Mouse (Mus musculus): ENCODE measurements around the gene Chn2.
"Not testable (repeated sequence)": the region's sequence is repeated elsewhere in the genome, so short reads cannot be mapped to it uniquely, and the experiment has no call there.

Gene Chn2

GRCm38 (mm10) chr6:54161246-54161645 lies 121.9 kb downstream of the Chn2 start:
- DNase-seq = no peak

- peak; percentile 82 for DNase-seq
Observed at GRCm38 (mm10) chr6:54162321-54162720, 123.0 kb downstream of the Chn2 start.

DNA sequence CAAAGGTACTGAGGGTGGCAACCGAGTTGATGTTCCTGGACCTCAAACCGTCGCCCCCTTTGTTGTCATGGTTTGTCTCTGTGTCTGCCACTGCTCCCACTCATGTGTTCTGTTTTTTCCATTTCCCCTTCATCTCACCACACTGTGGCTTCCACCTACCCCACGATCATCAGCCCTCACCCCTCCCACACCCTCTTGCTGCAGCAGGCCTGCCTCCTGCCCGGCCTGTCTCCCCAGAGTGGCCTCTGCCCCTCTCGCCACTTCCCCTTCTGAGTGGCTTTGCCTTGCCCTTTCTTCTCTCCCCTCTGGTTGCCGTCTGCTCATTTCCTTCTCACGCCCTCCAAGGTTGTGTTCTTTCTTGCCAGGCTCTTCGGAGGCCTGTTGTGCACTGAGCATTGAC lies 123.4 kb downstream of the Chn2 start:
- DNase-seq = no peak

- DNase-seq = no peak
Observed at GRCm38 (mm10) chr6:54163702-54164101, 124.3 kb downstream of the Chn2 start.

DNA sequence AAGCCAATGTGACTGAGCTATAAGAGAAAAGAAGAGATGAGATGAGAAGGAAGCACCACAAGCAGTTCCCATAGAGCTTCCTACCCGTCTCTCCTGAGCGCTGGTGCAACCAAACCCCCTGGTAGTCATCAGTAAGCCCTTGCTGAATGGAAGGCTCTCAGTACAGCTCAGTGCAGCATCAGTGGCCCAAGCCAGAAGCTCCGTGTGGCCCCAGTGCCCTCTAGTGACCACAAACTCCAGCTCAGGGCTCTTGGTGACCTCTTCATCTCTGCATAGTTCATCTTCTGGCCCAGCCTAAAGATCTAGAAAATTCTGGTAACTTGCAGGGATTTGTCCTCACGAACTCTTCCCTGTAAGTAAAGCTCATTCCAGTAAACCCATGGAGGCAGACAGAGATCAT lies 125.4 kb downstream of the Chn2 start:
- DNase-seq = peak; percentile 77

GRCm38 (mm10) chr6:54165246-54165645 lies 125.9 kb downstream of the Chn2 start:
- no peak for DNase-seq

DNA sequence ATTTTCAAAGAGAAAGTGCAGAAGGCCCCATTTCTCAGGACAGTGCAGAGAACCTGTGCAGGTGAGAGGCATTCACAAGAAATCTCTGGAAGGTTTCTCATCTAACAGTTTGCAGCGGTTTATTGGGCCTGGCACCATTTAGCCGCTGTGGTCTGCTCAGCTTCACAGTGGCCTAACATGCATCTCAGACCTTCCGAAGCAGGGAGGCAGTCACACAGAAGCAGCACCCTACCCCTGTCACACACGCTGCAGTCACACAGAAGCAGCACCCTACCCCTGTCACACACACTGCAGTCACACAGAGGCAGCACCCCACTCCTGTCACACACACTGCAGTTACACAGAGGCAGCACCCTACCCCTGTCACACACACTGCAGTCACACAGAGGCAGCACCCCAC lies 126.5 kb downstream of the Chn2 start:
- DNase-seq = no peak

DNA sequence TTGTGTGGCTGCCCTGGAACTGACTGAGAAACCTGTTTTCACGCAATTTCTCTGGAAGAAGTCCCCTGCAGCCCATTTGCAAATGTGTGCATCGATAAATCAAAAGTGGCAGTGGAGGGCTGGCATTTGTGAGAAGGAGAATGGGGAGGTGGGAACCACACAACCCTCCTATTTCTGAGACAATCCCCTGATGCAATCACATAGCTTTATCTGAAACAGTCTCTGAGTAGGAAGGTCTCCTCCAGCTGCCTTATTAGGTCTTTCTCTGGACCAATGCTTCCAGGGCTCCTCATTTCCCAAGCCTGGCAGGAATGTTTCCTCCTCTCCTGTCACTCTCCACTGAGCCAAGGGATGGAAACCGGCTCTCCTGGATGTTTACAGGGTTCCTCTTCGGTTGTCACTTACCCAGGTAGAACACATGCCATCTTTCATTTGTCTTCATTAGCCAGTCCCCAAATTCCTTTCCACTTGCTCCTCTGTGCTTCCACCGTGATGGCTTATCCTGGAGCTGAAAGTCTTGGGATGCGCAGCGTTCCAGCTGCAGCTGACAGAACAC lies 127.7 kb downstream of the Chn2 start:
- DNase-seq = no peak

DNA sequence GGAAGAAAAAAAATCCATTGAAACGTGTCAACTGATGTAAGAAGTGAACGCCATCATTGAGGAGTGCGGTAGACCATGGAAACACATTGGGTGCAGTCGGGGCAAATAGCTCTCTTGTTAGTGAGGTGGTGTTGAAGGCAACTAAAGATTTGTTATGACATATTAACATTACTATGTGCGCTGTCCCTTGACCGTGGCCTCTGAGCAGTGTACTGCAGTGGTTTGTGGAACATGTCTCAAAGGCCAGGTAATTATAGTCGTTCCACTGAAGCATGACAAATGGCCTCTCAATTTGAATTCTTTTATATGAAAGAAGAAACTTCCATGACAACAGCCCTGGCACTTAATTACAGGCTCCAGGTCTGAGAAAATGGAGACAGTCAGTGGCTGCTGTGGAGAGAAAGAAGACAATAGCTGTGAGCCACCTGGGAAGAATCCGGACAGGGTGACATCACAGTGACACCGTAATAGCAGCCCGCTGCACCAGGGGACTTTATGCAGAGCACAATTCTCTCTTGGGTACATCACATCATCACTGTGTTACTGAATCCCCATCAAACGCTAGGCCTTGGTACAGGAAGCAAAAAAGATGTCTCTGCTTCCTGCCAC lies 131.0 kb downstream of the Chn2 start:
- DNase-seq = no peak

- no peak for DNase-seq
Observed at GRCm38 (mm10) chr6:54171385-54171784, 132.0 kb downstream of the Chn2 start.

DNA sequence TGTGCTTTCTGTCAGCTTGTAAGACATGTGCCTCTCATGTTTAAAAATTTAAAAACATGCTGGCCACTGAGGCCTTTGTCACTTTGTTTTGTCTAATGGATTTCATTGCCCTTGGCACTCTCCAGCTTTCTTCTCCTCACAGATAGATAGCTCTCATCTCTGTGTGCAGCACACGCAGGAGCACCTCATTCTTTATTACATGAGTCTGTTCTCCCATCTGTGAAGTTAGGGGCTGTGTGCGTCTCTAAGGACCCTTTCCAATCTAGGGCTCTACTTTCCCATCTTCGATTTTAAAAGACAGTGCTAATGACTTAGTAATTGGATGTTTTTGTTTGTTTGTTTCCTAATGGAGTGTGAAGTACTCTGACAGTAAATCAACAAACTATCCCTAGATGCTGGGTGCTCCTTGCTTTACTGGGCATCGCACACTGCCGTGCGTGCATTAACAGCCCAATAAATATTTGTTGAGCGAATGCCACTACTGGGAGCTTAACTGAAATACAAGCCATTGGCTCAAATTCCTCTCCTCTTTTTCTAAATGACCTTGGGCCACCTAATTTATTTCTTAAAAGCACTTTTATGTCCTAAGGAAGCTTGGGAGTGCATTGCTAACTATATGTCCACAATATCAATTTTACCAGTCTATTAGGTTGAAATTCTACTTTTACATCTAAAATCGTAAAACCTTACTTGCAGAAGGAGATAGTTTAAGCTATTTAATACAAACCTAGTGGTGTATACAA lies 136.3 kb downstream of the Chn2 start:
- no peak for DNase-seq

DNA sequence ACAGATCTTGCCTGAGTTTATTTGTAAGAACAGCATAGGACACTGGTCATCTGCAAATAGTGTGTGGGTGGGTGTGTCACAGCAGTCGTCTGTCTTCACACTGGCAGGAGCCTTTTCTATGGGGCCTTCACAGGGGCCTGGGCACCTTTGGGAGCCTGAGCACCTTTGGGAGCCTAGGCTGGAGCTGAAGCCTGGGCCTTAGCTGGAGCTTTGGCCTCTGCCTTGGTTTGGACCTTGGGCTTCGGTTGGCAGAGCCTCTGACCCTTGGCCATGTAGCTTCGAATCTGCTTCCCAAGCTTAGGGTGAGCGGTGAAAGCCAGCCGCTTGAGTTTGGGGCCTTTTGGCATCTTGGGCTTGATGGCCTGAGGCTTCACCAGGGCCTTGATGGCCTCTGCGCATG lies 137.7 kb downstream of the Chn2 start:
- not testable (repeated sequence) for DNase-seq

DNA sequence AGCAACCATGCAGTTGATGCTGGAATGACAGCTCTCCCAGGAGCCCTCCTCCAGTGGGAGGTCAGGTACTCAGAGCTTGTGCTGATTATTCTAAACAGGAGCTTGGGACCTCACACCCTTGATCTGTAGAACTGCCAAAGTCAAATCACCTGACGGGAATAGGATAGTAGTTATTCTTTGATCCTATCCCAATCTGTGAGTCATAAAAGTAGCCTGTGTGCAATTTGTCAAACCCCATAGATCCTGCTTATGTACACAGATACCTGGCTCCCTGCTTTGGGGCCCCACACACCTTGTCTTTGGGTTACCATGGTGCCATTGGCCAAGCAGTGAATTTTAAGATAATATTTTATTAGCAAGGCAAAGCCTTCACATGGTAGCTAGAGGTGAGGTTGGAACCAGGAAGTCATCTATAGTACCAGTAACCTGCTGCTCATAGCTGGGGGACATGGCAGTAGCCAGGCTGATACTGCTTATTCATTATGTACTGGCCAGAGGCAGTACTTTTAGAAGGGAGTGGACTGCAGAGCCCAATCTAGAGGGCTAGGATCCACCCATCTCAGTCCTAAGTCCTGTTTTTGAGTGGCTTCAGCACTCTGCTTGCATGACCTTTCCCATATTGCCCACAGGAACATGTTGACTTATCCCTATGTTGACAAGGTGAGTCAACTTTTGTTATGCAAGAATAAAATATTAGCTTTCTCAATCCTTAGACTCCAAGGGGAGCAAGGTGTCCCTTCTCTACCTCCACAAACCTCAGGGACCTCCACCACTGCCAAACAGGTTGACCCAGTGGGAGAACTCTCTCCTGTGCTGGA lies 139.9 kb downstream of the Chn2 start:
- no peak for DNase-seq

- DNase-seq = no peak
Observed at GRCm38 (mm10) chr6:54179874-54180212, 140.5 kb downstream of the Chn2 start.

- DNase-seq = no peak
Observed at GRCm38 (mm10) chr6:54183825-54184578, 144.6 kb downstream of the Chn2 start.

- no peak for DNase-seq
Observed at GRCm38 (mm10) chr6:54193631-54194305, 154.4 kb downstream of the Chn2 start.

- DNase-seq = no peak
Observed at GRCm38 (mm10) chr6:54197821-54198412, 158.6 kb downstream of the Chn2 start.

DNA sequence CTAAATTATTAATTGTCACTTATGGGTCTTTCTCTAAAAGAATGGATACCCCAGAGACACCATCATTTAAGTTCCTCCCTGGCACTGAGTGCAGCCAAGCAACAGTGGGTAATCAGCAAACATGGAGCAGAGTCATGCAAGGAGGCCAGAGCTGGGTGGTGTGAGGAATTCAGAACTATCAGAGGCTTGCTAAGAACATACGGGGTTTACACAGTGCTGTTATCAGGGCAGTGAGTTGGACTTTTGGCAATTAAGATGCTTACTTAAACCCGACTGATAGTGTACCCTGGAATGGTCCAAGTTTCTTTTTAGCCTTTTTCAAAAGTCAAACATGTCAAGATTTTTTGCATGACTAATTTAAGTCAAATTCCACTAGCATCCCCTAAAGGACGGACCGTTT lies 160.2 kb downstream of the Chn2 start:
- no peak for DNase-seq

DNA sequence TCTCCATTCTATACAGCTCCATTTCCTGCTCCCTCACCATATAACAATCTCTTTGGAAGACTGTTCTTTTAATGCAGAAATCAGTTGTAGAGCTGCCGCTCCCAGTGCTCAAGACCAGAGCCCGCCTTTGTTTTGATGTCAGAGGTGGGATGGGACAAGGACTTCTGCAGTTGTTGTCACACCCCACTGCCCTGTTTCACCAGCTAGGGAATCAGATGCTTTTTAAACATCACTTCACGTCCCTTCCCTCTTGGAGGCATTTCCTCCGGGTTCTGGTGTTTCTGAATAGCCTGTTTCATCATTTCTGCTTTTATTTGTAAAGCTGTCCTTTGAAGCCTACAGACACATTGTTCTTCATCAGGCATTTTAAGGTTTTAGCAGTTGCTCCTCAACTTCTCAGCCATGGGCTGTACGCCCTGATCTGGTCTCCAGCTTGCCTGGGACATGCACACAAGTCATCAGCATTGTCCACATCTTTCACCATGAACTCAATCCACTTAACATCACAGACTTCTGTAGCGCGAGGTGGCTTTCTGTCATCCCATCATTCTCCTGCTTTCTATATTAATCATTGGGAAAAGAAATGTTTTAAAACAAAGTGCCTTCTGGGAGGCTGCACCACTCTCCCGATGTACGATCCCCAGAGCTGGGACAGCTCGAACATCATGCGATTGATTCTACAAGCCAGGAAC lies 160.8 kb downstream of the Chn2 start:
- DNase-seq = no peak

GRCm38 (mm10) chr6:54202311-54203020 lies 163.1 kb downstream of the Chn2 start:
- DNase-seq = peak; percentile 72

- DNase-seq = no peak
Observed at GRCm38 (mm10) chr6:54203316-54203715, 164.0 kb downstream of the Chn2 start.

All from kidney, postnatal 14 days (tissue).